Mouse (Mus musculus) small intestine, adult 2 months (tissue): ENCODE results near the gene Myh14.

ENCODE experiments used
- CTCF ChIP-seq: fragments of 200-500 bp; IDR thresholded peaks from 2 replicates; pipeline ENCODE4 v1.5.1; 2012; ENCODE audit warnings: low read depth, mild to moderate bottlenecking, control low read depth, inconsistent platforms, low read length, moderate library complexity, mixed read lengths; ENCODE audit not compliant: insufficient replicate concordance, insufficient read length; ENCODE audit errors: extremely low read depth
- POLR2A ChIP-seq: fragments of 200-500 bp; IDR thresholded peaks from 2 replicates; pipeline ENCODE4 v1.6.1; 2012; ENCODE audit warnings: low read depth, mild to moderate bottlenecking, control low read depth, inconsistent platforms, low read length, moderate library complexity

DNA sequence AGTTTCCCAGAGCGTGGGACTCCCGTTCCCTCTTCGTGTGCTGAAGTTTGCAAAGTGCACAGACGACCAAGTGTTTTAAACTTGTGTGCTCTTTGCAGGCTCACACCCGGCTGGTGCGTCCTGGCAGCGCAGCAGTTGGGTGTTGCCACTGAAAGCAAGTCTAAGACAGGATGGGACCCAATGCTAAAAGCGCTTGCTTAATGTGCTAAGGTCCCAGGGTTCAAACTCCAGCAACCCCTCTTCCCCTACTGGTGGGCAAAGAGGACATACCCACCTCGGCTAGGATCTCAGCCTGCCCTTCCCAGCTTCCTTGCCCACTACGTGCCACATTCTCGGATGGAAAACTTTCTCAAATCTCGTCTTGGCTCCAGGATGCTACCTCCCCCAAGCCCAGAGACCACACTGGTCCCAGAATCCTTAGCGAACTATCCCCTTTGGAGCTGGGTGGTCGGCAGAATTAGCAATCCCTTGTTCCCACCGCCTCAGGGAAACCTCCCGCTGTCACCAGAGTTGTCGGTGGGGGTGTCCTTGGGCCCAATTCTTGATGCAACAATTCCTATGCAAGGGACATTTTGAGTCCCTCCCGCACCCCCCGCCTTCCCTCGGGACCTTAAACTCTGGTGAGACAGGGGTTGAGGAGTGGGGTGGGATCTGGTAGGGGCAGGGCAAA is 67.3 kb downstream of the Myh14 start:
- TF ChIP-seq POLR2A (no peak), CTCF (no peak)
